Mouse (Mus musculus) MEL (cell line): ENCODE data around the gene Lmo7. TPM values are rescaled to one million over a fixed set of nuclear protein-coding genes. Genes with fewer than 3 reads are reported as not detected.
A peak's percentile ranks its signal among the peaks of the same experiment; 100 is the strongest.

ENCODE experiments used
- DNase-seq: peaks from one replicate; pipeline ENCODE4 v3.0.0; 2011; ENCODE audit warnings: low read depth, low spot score
- H3K27ac ChIP-seq: 2 replicates; pipeline ENCODE4 v1.5.1; 2012; ENCODE audit warnings: low read depth, mild to moderate bottlenecking, control low read depth, low read length, moderate library complexity; ENCODE audit not compliant: control insufficient read depth
- H3K27me3 ChIP-seq, 2 experiments: fragments of 150-350 bp in 1 of 2; sonication (generic) in 1 of 2; 2 replicates each; pipeline ENCODE4 v1.6.1; 2012; ENCODE audit warnings: low read length in 2 of 2, mild to moderate bottlenecking in 2 of 2, improper control_type of control experiment in 1 of 2, moderate library complexity in 1 of 2; ENCODE audit not compliant: insufficient read depth in 2 of 2, control insufficient read depth in 1 of 2
- H3K36me3 ChIP-seq, 2 experiments: 2 replicates each; pipeline ENCODE4 v1.6.1; 2012 to 2014; ENCODE audit warnings: low read length in 2 of 2, improper control_type of control experiment in 1 of 2, inconsistent platforms in 1 of 2, mild to moderate bottlenecking in 1 of 2; ENCODE audit not compliant: insufficient read depth in 2 of 2, control insufficient read depth in 1 of 2
- H3K4me1 ChIP-seq, 2 experiments: fragments of 150-350 bp in 1 of 2; sonication (generic) in 1 of 2; 2 replicates each; pipeline ENCODE4 v1.6.1; 2012; ENCODE audit warnings: low read length in 2 of 2, improper control_type of control experiment in 1 of 2, mild to moderate bottlenecking in 1 of 2; ENCODE audit not compliant: insufficient read depth in 2 of 2, control insufficient read depth in 1 of 2
- H3K4me3 ChIP-seq, 2 experiments: fragments of 150-350 bp in 1 of 2; sonication (generic) in 1 of 2; 2 replicates each; pipeline ENCODE4 v1.5.1; 2012; ENCODE audit warnings: low read depth in 2 of 2, low read length in 2 of 2, mild to moderate bottlenecking in 2 of 2, moderate library complexity in 2 of 2, control low read depth in 1 of 2, improper control_type of control experiment in 1 of 2; ENCODE audit not compliant: control insufficient read depth in 1 of 2, insufficient read depth in 1 of 2
- H3K79me2 ChIP-seq: 2 replicates; pipeline ENCODE4 v1.6.1; 2012; ENCODE audit warnings: mild to moderate bottlenecking, low read length, moderate library complexity; ENCODE audit not compliant: control insufficient read depth, poor library complexity, insufficient read depth
- H3K9ac ChIP-seq: 2 replicates; pipeline ENCODE4 v1.6.1; 2012; ENCODE audit warnings: low read depth, mild to moderate bottlenecking, control low read depth, low read length, moderate library complexity; ENCODE audit not compliant: control insufficient read depth, poor library complexity, severe bottlenecking
- H3K9me3 ChIP-seq: fragments of 150-350 bp; sonication (generic); replicated peaks from 2 replicates; pipeline ENCODE4 v1.6.1; 2012; ENCODE audit warnings: mild to moderate bottlenecking, low read length, improper control_type of control experiment, moderate library complexity; ENCODE audit not compliant: insufficient read depth
- CHD1 ChIP-seq: IDR thresholded peaks from 2 replicates; pipeline ENCODE4 v1.6.1; 2012; ENCODE audit warnings: low read depth, mild to moderate bottlenecking, inconsistent platforms, low read length, improper control_type of control experiment
- CHD2 ChIP-seq: IDR thresholded peaks from 2 replicates; pipeline ENCODE4 v1.6.1; 2011; ENCODE audit warnings: low read length, improper control_type of control experiment
- CTCF ChIP-seq, 3 experiments: IDR thresholded peaks in 2 of 3; conservative IDR thresholded peaks in 1 of 3; 2 replicates each; pipeline ENCODE4 v1.5.1; 2011 to 2012; ENCODE audit warnings: low read length in 3 of 3, low read depth in 2 of 3, mild to moderate bottlenecking in 2 of 3, improper control_type of control experiment in 1 of 3, inconsistent platforms in 1 of 3, mixed read lengths in 1 of 3, moderate library complexity in 1 of 3; ENCODE audit not compliant: control insufficient read depth in 1 of 3, insufficient read depth in 1 of 3, poor library complexity in 1 of 3, severe bottlenecking in 1 of 3
- E2F4 ChIP-seq: IDR thresholded peaks from 2 replicates; pipeline ENCODE4 v1.6.1; 2011; ENCODE audit warnings: low read depth, low read length, improper control_type of control experiment, borderline replicate concordance
- ETS1 ChIP-seq: IDR thresholded peaks from 2 replicates; pipeline ENCODE4 v1.6.1; 2012; ENCODE audit warnings: low read depth, mild to moderate bottlenecking, inconsistent platforms, low read length, improper control_type of control experiment, moderate library complexity
- MAZ ChIP-seq: IDR thresholded peaks from 2 replicates; pipeline ENCODE4 v1.6.1; 2012; ENCODE audit warnings: low read depth, mild to moderate bottlenecking, inconsistent platforms, low read length, improper control_type of control experiment
- MEF2A ChIP-seq: IDR thresholded peaks from 2 replicates; pipeline ENCODE4 v1.6.1; 2014; ENCODE audit warnings: low read depth, mild to moderate bottlenecking, inconsistent platforms, low read length, improper control_type of control experiment; ENCODE audit not compliant: poor library complexity, insufficient replicate concordance, severe bottlenecking; ENCODE audit errors: extremely low read depth
- MXI1 ChIP-seq: IDR thresholded peaks from 2 replicates; pipeline ENCODE4 v1.6.1; 2011; ENCODE audit warnings: mild to moderate bottlenecking, low read depth, low read length, improper control_type of control experiment
- MYB ChIP-seq: IDR thresholded peaks from 2 replicates; pipeline ENCODE4 v1.6.1; 2011; ENCODE audit warnings: mild to moderate bottlenecking, low read depth, low read length, improper control_type of control experiment
- NRF1 ChIP-seq: IDR thresholded peaks from 2 replicates; pipeline ENCODE4 v1.6.1; 2014; ENCODE audit warnings: low read depth, mild to moderate bottlenecking, inconsistent platforms, low read length, improper control_type of control experiment, moderate library complexity; ENCODE audit not compliant: poor library complexity, insufficient read depth, severe bottlenecking
- POLR2AphosphoS2 ChIP-seq: IDR thresholded peaks from 2 replicates; pipeline ENCODE4 v1.6.1; 2011; ENCODE audit warnings: low read length, improper control_type of control experiment
- POLR2AphosphoS5 ChIP-seq: IDR thresholded peaks from 2 replicates; pipeline ENCODE4 v1.6.1; 2012; ENCODE audit warnings: low read depth, borderline replicate concordance, mild to moderate bottlenecking, inconsistent platforms, low read length, moderate library complexity, mixed read lengths
- RAD21 ChIP-seq: IDR thresholded peaks from 2 replicates; pipeline ENCODE4 v1.6.1; 2011; ENCODE audit warnings: mild to moderate bottlenecking, low read depth, low read length, improper control_type of control experiment
- SIN3A ChIP-seq: IDR thresholded peaks from 2 replicates; pipeline ENCODE4 v1.6.1; 2012; ENCODE audit warnings: low read length, improper control_type of control experiment, inconsistent platforms
- SMC3 ChIP-seq: IDR thresholded peaks from 2 replicates; pipeline ENCODE4 v1.6.1; 2011; ENCODE audit warnings: low read depth, low read length, improper control_type of control experiment
- TCF12 ChIP-seq: IDR thresholded peaks from 2 replicates; pipeline ENCODE4 v1.6.1; 2014; ENCODE audit warnings: low read depth, mild to moderate bottlenecking, inconsistent platforms, low read length, improper control_type of control experiment, moderate library complexity
- ZC3H11A ChIP-seq: IDR thresholded peaks from 2 replicates; pipeline ENCODE4 v1.6.1; 2012; ENCODE audit warnings: low read depth, mild to moderate bottlenecking, inconsistent platforms, low read length, improper control_type of control experiment
- ZKSCAN1 ChIP-seq: IDR thresholded peaks from 2 replicates; pipeline ENCODE4 v1.6.1; 2012; ENCODE audit warnings: low read depth, mild to moderate bottlenecking, inconsistent platforms, low read length, improper control_type of control experiment, moderate library complexity
- ZMIZ1 ChIP-seq: IDR thresholded peaks from 2 replicates; pipeline ENCODE4 v1.6.1; 2012; ENCODE audit warnings: low read depth, mild to moderate bottlenecking, inconsistent platforms, low read length, improper control_type of control experiment, moderate library complexity
- ZNF384 ChIP-seq: IDR thresholded peaks from 2 replicates; pipeline ENCODE4 v1.6.1; 2012; ENCODE audit warnings: low read depth, mild to moderate bottlenecking, inconsistent platforms, low read length, improper control_type of control experiment
- polyA plus RNA-seq, 2 experiments: library from polyadenylated mRNA; stranded (reverse) in 1 of 2; unstranded in 1 of 2; fragments of >175 nt in 1 of 2; fragments of >200 nt in 1 of 2; gene quantifications; 2 replicates each; pipeline versions ENCODE4 v1.2.1 to v1.2.4; 2012; ENCODE audit warnings: low replicate concordance in 2 of 2, low read depth in 1 of 2; ENCODE audit not compliant: insufficient read length in 2 of 2, insufficient read depth in 1 of 2, missing spikeins in 1 of 2
- total RNA-seq: library from RNA; depleted of rRNA; stranded (reverse); fragments of 300-350 nt; gene quantifications from 2 replicates; pipeline ENCODE4 v1.2.3, GENCODE M21; 2012

Gene Lmo7
- total and polyA plus RNA-seq, 3 experiments, result not detected

DNA sequence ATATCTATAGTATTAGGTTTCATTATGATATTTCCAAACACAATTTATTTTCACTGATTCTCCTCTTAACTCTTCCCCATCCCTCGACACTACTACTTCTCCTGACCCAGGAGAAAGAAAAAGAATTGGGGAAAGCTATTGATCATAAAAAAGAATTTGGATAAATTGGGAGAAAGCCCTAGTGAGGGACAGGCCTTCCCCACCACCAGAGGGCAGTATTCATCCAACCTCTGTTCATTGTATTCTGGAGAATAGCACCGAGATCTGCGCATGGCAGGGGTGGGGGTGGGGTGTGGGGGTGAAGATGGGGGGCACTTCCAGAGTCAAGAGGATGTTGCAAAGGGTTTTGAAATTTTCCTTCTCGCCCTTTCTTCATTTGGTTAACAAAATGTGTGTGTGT, 44.9 kb downstream of the Lmo7 start:
- H3K36me3 ChIP-seq, result no peaks in the 10 kb centered on the region
- DNase-seq, result peak; percentile 16

DNA sequence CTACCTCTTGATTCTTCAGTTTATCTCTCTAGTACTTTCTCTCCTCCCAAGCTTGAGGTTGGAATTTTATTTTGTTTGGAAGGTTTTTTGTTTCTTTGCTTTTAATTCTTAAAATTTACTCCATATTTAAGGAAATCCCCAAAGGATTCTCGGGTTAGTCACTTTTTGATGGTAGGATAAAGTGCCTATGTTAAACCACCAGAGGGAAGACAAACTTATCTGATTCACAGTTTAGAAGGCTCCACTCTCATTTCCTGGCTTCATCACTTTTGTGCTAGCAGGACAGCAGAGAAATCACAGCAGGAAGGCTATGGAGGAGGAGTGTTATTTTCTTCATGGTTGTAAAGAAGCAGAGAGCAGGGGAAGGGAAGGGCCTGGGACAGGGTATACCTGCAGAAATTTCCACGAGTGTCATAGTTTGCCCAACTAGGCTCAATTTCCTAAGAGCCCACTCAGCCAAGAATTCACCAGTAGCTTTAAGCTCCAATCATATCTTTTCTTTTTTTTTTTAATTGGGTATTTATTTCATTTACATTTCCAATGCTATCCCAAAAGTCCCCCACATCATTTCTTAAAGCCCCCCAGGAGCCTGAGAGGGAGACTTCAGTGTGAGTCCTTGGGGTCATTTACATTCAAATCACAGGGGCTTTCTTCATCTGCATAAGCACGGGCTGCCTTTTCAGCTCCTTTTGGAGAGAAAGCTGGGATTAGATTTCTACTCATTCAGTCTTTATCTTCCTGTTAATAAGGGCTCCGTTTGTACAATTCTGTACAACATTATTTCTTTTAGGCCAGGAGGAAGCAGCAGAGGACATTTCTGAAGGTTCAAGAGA, 46.8 kb downstream of the Lmo7 start:
- Histone ChIP-seq H3K4me1 (no peaks in the 10 kb centered on the region), H3K9ac (no peak overlapping the region), H3K79me2 (no peaks in the 10 kb centered on the region), H3K27ac (no peak overlapping the region), H3K27me3 (no peaks in the 10 kb centered on the region), H3K4me3 (no peak overlapping the region), H3K9me3 (no peaks in the 10 kb centered on the region)
- no peak for TF ChIP-seq CHD1
- TF ChIP-seq SIN3A, result no peak
- TF ChIP-seq RAD21, result no peak
- no peak for TF ChIP-seq MYB
- TF ChIP-seq E2F4, result no peak
- no peak for TF ChIP-seq ZKSCAN1
- no peak for TF ChIP-seq MAZ
- no peak for TF ChIP-seq ZMIZ1
- TF ChIP-seq ETS1, result no peak
- no peak for TF ChIP-seq NRF1
- TF ChIP-seq MEF2A, result no peak
- TF ChIP-seq ZNF384, result no peak
- no peak for TF ChIP-seq TCF12
- TF ChIP-seq CHD2, result no peak
- no peak for TF ChIP-seq MXI1
- no peak for TF ChIP-seq POLR2AphosphoS5
- no peak for TF ChIP-seq POLR2AphosphoS2
- TF ChIP-seq, all 39 proteins: peak for 0
- no peak for DNase-seq
- H3K36me3 ChIP-seq, result no peaks in the 10 kb centered on the region

More for the DNA sequence above, 44.9 kb downstream of the Lmo7 start:
- Histone ChIP-seq H3K79me2 (no peaks in the 10 kb centered on the region), H3K27ac (no peak overlapping the region), H3K9ac (no peak overlapping the region), H3K4me1 (no peaks in the 10 kb centered on the region), H3K27me3 (no peaks in the 10 kb centered on the region), H3K4me3 (no peak overlapping the region), H3K9me3 (no peaks in the 10 kb centered on the region)
- TF ChIP-seq ETS1 (no peak), CTCF (IDR thresholded peaks at IDR 0.05 in 2 of 3, conservative IDR thresholded peaks at IDR 0.05 in 1 of 3; ENCODE audit: control insufficient read depth in 1 of 3, insufficient read depth in 1 of 3, low read depth in 2 of 3, low read length in 3 of 3, poor library complexity in 1 of 3, severe bottlenecking in 1 of 3) (peak; percentile 15 to 63 (median 57); a peak in 4 of 6 replicates), POLR2AphosphoS2 (no peak), RAD21 (peak; percentile 43), ZC3H11A (peak; percentile 48), SMC3 (peak; percentile 58)
